Mouse (Mus musculus) cerebellum, adult 18-20 months (tissue): Measurements from ENCODE around the gene Gtf2e1.

Experiments used
- DNase-seq, 2 experiments: peaks; one replicate each; pipeline ENCODE4 v3.0.0; 2021

The Gtf2e1 gene

GRCm38 (mm10) chr16:37539611-37540580 lies at the start of gene Gtf2e1, which contains the start of gene Rabl3:
TSS of gene Gtf2e1 (minus strand) at chr16:37539789.
TSS of gene Rabl3 (plus strand) at chr16:37539885.
- DNase-seq = peak; percentile 95 to 99

DNA sequence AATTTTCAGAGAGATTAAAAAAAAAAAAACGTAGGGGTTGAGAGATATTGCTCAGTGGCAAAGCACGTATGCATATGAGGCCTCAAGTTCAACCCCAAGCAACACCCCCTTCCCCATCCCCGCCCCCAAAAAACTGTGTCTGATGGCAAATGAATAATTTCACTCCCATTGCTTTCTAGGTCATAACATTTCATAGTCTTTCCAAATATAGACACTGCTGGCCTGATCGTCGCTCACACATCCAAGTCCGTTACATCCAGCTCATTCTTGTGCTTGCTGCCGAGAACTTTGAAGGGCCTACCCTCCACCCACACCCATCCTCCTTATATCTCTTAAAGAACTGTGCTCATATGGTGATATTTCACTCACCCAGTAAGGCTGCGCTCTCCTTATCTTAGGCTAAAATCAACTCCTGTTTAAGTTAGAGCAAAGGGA lies 45.6 kb upstream of the Gtf2e1 start:
- peak in 1 of 2 experiments; percentile 27 for DNase-seq

GRCm38 (mm10) chr16:37584218-37585035 lies 44.8 kb upstream of the Gtf2e1 start:
- peak; percentile 59 to 67 for DNase-seq

DNA sequence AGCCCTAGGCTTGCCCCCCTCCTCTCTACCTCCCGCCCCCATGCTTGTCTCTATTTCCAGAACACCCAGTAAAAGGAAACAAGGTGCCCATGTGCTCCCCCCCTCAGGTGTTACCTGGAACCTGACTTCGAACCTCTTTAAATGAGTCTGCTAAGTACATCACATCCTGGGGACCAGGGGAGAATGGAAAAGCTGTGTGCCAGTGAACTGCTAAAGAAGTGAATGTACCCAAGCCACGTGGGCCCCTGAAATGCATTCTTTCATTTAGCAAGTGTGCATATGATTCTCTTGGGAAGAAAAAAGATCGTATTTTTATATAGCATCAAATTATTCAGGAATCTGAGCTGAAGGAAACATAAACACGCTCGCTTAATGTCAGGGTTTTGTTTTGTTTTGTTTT lies 44.2 kb upstream of the Gtf2e1 start:
- no peak for DNase-seq

GRCm38 (mm10) chr16:37583306-37583705 lies 43.7 kb upstream of the Gtf2e1 start:
- no peak for DNase-seq

GRCm38 (mm10) chr16:37581901-37582300 lies 42.3 kb upstream of the Gtf2e1 start:
- no peak for DNase-seq

DNA sequence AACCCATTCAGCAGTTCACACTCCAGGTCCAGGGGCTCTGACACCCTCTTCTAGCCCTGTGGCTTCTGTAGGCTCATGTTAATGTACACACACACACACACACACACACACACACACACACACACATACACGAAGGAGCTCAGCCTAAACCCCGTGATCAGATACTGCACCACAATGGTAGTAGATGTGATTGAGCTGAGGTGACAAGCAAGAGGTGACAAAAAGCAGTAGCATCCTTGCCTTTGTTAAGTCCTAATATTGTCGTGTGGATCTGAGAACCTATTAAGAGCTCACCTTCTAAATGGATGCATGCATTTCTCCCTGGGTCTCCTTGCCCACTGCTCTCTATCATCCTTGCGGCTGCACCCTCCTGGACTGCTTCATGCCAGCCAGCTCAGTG lies 41.1 kb upstream of the Gtf2e1 start:
- DNase-seq = no peak

- DNase-seq = no peak
These were observed 40.4 kb upstream of the Gtf2e1 start, which contains the start of gene Hgd for GRCm38 (mm10) chr16:37579994-37580393. TSS of gene Hgd (plus strand) at chr16:37580153.

DNA sequence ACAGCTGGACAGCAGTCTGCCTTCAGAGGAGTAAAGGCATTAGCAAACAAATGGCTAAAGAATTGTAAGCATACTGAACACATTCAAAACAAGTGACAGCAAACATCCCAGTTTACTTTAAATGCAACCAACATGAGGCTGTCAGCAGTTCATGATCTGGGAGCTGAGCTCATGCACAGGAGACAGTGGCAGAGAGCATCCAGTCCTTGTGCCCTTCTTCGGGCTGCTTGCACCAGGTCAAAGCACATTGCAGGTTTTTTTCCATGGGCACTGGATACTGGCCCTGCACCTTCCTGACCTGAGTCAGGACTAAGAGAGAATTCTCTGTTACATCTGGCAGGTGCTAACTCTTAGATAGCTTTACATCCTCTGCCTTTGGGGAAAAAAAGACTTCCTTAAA lies 40.0 kb upstream of the Gtf2e1 start:
- DNase-seq = no peak

DNA sequence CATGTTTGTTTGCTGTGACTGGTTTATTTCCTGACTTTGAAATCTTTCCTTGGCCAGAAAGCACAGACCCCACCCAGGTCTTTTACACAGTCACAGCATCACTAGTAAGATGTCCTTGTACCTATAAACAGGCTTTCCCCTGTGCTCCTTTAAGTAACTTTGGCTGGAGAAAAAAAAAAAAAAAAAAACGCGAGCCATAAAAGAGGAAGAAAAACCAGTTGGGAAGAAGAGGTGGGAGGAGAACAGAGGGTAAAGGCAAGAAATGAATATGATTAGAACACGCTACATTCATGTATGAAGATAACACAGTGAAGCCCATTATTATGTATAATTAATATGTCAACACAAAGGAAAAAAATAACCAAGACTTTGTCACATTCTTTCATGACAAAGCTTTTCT lies 35.7 kb upstream of the Gtf2e1 start:
- DNase-seq = no peak

DNA sequence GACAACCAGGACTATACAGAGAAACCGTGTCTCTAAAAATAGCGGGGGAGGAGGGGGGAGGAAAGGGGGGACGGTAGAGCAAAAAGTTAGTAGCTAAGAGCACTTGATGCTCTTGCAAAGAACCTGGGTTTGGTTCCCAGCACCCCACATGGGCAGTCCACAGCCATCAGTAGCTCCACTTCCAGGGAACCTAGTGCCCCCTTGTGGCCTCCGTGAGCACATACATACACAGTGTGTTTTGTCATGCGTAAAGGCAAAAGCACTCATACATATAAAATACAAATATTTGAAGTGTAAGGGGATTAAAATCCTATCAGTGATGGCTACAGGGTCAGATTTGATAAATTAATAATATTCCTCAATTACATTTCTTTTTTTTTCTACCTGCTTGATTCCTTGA lies 33.5 kb upstream of the Gtf2e1 start:
- DNase-seq = no peak

- DNase-seq = no peak
These were observed 32.6 kb upstream of the Gtf2e1 start for GRCm38 (mm10) chr16:37572117-37572754.

DNA sequence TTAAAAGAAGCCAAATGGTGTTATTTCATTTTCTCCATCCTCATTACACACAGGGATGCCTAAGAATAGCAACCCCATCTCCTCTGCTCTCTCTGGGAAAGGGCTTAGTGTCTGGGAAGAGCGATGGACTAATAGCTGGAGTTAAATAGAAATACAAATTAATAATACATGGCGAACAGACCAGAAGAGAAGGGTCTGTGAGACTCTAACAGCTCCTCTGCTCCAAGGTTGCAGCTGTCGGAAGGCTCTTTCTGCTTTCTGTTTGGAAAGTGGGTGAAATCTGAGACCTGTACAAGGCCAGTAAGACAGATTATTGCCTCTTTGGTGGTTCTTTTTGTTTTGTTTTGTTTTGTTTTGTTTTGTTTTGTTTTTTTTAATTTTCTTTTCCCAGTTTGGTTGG lies 32.0 kb upstream of the Gtf2e1 start:
- DNase-seq = no peak

- DNase-seq = no peak
These were observed 27.8 kb upstream of the Gtf2e1 start for GRCm38 (mm10) chr16:37567113-37568050.

GRCm38 (mm10) chr16:37566107-37566506 lies 26.5 kb upstream of the Gtf2e1 start:
- DNase-seq = no peak

GRCm38 (mm10) chr16:37565117-37565516 lies 25.5 kb upstream of the Gtf2e1 start:
- no peak for DNase-seq

DNA sequence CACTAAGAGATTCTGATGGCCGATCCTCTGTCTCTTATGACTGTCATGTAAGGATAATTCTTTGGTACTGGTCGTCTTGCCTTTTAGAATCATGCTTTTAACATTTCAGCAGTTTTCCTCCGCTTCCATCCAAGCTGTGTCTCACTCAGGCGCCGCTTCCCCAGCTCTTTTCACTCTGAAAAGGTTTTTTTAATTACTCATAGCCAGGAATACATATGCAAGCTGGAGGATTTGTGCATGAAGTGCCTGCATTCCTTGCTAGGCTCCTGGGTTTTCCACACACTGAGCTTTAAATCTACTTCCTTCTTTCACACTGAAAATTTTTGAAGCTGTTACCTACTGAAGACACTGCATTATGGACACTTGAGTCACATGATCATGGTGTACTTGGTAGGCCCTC lies 23.4 kb upstream of the Gtf2e1 start:
- no peak for DNase-seq

- no peak for DNase-seq
These were observed 22.8 kb upstream of the Gtf2e1 start for GRCm38 (mm10) chr16:37562414-37562813.

DNA sequence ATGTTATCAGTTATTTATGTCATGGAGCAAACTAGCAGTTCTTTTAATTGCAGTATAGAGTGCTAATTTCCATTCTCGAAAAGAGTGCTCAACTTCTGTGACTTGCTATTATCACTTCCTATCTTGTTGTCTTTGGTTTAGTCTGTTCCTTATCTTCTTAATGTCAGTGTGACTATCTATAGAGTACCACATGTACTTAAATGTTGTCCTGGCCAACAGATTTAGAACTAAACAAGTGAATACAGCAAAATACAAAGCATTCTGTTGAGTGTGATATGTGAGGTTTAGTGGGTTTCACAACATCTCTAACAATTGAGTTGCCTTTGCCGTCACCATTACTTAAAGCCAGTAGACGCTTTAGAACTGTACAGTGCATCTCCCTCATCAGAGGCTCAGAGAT lies 13.2 kb upstream of the Gtf2e1 start:
- DNase-seq = no peak

DNA sequence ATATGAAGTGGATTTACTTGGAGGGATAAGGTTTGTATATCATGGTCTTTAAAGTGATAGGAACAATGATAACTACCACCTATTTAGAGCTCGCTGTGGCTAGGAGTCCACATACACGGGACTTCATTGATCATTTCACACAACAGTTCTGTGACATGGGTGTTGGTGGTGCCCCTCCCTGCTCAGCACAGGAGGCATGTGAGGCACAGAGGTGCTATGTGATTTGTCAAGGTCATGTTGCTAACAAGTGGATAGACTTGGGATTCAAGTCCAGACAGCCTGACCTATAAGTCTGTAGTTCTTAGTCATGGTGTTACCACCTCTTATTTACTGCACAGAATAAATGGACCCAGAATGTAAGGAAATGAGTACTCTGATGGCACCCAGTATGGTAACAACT lies 11.4 kb upstream of the Gtf2e1 start:
- DNase-seq = no peak

DNA sequence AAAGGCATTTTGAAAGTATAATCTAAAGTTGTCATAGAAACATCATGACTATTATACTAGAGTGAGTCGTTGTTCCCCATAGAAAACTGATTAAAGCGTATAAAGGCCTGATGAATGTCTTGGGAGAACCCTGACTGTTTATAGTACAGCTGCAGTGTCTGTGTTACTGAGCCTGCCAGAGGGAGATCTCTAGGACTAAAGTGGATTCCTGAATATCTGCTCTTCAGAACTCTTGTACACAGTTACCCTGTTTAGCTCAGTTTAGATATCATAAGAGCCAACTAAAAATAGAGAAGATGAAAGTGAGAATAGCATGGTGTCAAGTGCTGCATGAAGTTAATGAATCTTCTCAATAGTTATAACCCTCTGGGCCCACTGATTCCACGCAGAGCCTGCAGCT lies 10.7 kb upstream of the Gtf2e1 start:
- DNase-seq = no peak

- DNase-seq = no peak
These were observed 6.7 kb upstream of the Gtf2e1 start for GRCm38 (mm10) chr16:37546312-37546711.
